Mouse (Mus musculus): ENCODE results near the gene Cadm1.

Gene Cadm1

GRCm38 (mm10) chr9:47741751-47742150 is 211.8 kb downstream of the Cadm1 start:
- no peak for DNase-seq (ENCODE audit: low spot score in 2 of 2)

- DNase-seq (ENCODE audit: low spot score in 2 of 2) = no peak
These were observed 214.9 kb downstream of the Cadm1 start for GRCm38 (mm10) chr9:47744916-47745315.

GRCm38 (mm10) chr9:47745716-47746115 is 215.7 kb downstream of the Cadm1 start:
- no peak for DNase-seq (ENCODE audit: low spot score in 2 of 2)

GRCm38 (mm10) chr9:47749160-47749559 is 219.2 kb downstream of the Cadm1 start:
- no peak for DNase-seq (ENCODE audit: low spot score in 2 of 2)

GRCm38 (mm10) chr9:47752516-47752915 is 222.5 kb downstream of the Cadm1 start:
- DNase-seq (ENCODE audit: low spot score in 2 of 2) = no peak

GRCm38 (mm10) chr9:47753127-47753526 is 223.2 kb downstream of the Cadm1 start:
- DNase-seq (ENCODE audit: low spot score in 2 of 2) = no peak

- DNase-seq (ENCODE audit: low spot score in 2 of 2) = no peak
These were observed 225.1 kb downstream of the Cadm1 start for GRCm38 (mm10) chr9:47755119-47755518.

GRCm38 (mm10) chr9:47757798-47758197 is 227.8 kb downstream of the Cadm1 start:
- no peak for DNase-seq (ENCODE audit: low spot score in 2 of 2)

GRCm38 (mm10) chr9:47758320-47758719 is 228.3 kb downstream of the Cadm1 start:
- DNase-seq (ENCODE audit: low spot score in 2 of 2) = no peak

- no peak for DNase-seq (ENCODE audit: low spot score in 2 of 2)
These were observed 229.8 kb downstream of the Cadm1 start for GRCm38 (mm10) chr9:47759807-47760206.

GRCm38 (mm10) chr9:47761601-47762000 is 231.6 kb downstream of the Cadm1 start:
- no peak for DNase-seq (ENCODE audit: low spot score in 2 of 2)

- no peak for DNase-seq (ENCODE audit: low spot score in 2 of 2)
These were observed 232.9 kb downstream of the Cadm1 start for GRCm38 (mm10) chr9:47762913-47763312.

- DNase-seq (ENCODE audit: low spot score in 2 of 2) = no peak
These were observed 234.9 kb downstream of the Cadm1 start for GRCm38 (mm10) chr9:47764920-47765319.

GRCm38 (mm10) chr9:47765323-47765722 is 235.3 kb downstream of the Cadm1 start:
- DNase-seq (ENCODE audit: low spot score in 2 of 2) = no peak

GRCm38 (mm10) chr9:47766342-47766741 is 236.4 kb downstream of the Cadm1 start:
- no peak for DNase-seq (ENCODE audit: low spot score in 2 of 2)

- no peak for DNase-seq (ENCODE audit: low spot score in 2 of 2)
These were observed 240.9 kb downstream of the Cadm1 start for GRCm38 (mm10) chr9:47770836-47771235.

- no peak for DNase-seq (ENCODE audit: low spot score in 2 of 2)
These were observed 242.0 kb downstream of the Cadm1 start for GRCm38 (mm10) chr9:47771953-47772352.

- DNase-seq (ENCODE audit: low spot score in 2 of 2) = no peak
These were observed 242.8 kb downstream of the Cadm1 start for GRCm38 (mm10) chr9:47772750-47773149.

- DNase-seq (ENCODE audit: low spot score in 2 of 2) = no peak
These were observed 247.3 kb downstream of the Cadm1 start for GRCm38 (mm10) chr9:47776941-47777919.

GRCm38 (mm10) chr9:47778438-47778837 is 248.5 kb downstream of the Cadm1 start:
- no peak for DNase-seq (ENCODE audit: low spot score in 2 of 2)

- no peak for DNase-seq (ENCODE audit: low spot score in 2 of 2)
These were observed 249.3 kb downstream of the Cadm1 start for GRCm38 (mm10) chr9:47779291-47779690.

- no peak for DNase-seq (ENCODE audit: low spot score in 2 of 2)
These were observed 256.7 kb downstream of the Cadm1 start for GRCm38 (mm10) chr9:47786642-47787041.

GRCm38 (mm10) chr9:47798478-47798877 is 268.5 kb downstream of the Cadm1 start:
- no peak for DNase-seq (ENCODE audit: low spot score in 2 of 2)

Data from natural killer cell, adult 2 months (primary cell).